Mouse (Mus musculus): Measurements from ENCODE around the gene Serp2. TPM values are rescaled to one million over a fixed set of nuclear protein-coding genes. Genes with fewer than 3 reads are reported as not detected.
"Not testable (repeated sequence)": the region's sequence is repeated elsewhere in the genome, so short reads cannot be mapped to it uniquely, and the experiment has no call there.

The Serp2 gene
- polyA plus RNA-seq, 1 experiment from 2014 or later, result 14.6 TPM

DNA sequence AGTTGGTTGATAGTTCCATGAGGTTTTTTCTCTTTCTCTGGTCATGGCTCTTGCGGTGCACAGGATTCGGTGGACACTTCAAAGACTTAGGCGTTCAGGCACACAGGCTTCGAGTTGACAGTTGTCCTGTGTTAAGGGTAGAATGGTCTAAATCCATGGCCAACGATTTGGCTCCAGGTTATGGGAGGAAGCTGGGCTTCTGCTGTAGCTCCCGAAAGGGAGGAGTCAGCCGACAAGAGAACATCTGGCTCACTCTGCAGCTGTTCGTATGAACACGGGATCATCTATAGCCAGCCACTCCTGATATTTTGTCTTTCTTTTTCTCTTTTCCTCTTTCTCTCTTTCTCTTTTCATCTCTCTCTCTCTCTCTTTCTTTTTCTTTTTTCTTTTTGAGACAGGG lies 11.9 kb upstream of the Serp2 start:
- H3K9me3 ChIP-seq, result no peaks in the 10 kb centered on the region
- H3K4me1 ChIP-seq, result peaks cover 21% of the 10 kb centered on the region
- no peak overlapping the region for H3K27ac ChIP-seq
- H3K27me3 ChIP-seq, result no peaks in the 10 kb centered on the region
- H3K36me3 ChIP-seq, result no peaks in the 10 kb centered on the region
- H3K4me2 ChIP-seq, result no peak overlapping the region
- no peak overlapping the region for H3K9ac ChIP-seq
- no peak for ATAC-seq (ENCODE audit: insufficient number of reproducible peaks, insufficient read depth, low FRiP score, low TSS enrichment, low read depth)
- WGBS, result 66% methylated on average over 9 of the region's 9 CpGs
- no peak overlapping the region for H3K4me3 ChIP-seq

DNA sequence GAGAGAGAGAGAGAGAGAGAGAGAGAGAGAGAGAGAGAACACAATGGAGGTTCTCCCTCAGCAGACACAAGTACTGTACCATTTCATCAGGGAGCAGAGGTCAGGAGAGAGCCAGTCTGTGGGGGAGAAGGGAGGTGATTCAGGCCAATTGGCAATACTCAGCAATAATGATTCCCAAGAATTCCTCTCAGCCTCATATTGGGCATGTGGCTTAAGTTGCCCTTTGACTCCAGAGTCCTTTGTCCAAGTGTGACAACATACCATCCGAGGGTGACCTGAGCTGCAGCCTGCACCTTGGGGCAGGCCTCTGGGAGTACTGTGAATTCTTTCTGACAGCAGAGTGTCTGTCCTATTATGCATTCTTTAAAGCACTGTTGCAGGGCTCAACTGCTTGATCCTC lies 10.6 kb upstream of the Serp2 start:
- no peak overlapping the region for H3K9ac ChIP-seq
- H3K9me3 ChIP-seq, result no peaks in the 10 kb centered on the region
- H3K27ac ChIP-seq, result no peak overlapping the region
- H3K4me2 ChIP-seq, result no peak overlapping the region
- H3K27me3 ChIP-seq, result no peaks in the 10 kb centered on the region
- ATAC-seq (ENCODE audit: insufficient number of reproducible peaks, insufficient read depth, low FRiP score, low TSS enrichment, low read depth), result no peak
- H3K4me3 ChIP-seq, result no peak overlapping the region
- no peaks in the 10 kb centered on the region for H3K36me3 ChIP-seq
- WGBS, result 26% methylated on average over 1 of the region's 1 CpGs
- H3K4me1 ChIP-seq, result peaks cover 21% of the 10 kb centered on the region

GRCm38 (mm10) chr14:76566711-76567110 lies 10.0 kb upstream of the Serp2 start:
- Histone ChIP-seq H3K27me3 (no peaks in the 10 kb centered on the region), H3K4me1 (peaks cover 21% of the 10 kb centered on the region), H3K4me3 (no peak overlapping the region), H3K36me3 (no peaks in the 10 kb centered on the region), H3K9ac (no peak overlapping the region), H3K4me2 (no peak overlapping the region), H3K27ac (no peak overlapping the region), H3K9me3 (no peaks in the 10 kb centered on the region)
- ATAC-seq (ENCODE audit: insufficient number of reproducible peaks, insufficient read depth, low FRiP score, low TSS enrichment, low read depth), result no peak
- 67% methylated on average over 8 of the region's 8 CpGs for WGBS

DNA sequence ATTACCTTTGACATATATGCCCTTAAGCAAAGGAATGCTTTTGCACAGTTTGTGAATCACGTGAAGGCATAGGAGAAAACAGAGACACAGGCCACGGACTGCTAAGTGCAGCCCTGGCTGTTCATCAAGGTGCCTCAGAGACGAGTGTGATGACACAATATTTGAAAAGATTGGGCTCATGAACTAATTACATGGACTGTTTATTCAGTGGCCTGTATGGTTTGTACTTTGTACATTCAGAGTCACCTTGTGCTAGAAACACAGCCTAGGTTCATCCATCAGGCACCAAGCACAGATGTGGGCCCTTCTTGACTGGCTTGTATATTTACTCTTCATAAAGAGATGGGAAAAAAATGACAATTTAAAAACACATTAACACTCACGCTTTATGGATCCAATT lies 9.5 kb upstream of the Serp2 start:
- Histone ChIP-seq H3K4me2 (no peak overlapping the region), H3K9ac (no peak overlapping the region), H3K27me3 (no peaks in the 10 kb centered on the region), H3K9me3 (no peaks in the 10 kb centered on the region), H3K4me3 (no peak overlapping the region), H3K36me3 (no peaks in the 10 kb centered on the region), H3K4me1 (peaks cover 21% of the 10 kb centered on the region), H3K27ac (no peak overlapping the region)
- no peak for ATAC-seq (ENCODE audit: insufficient number of reproducible peaks, insufficient read depth, low FRiP score, low TSS enrichment, low read depth)
- WGBS, result 73% methylated on average over 4 of the region's 4 CpGs

- no peak for ATAC-seq (ENCODE audit: insufficient number of reproducible peaks, insufficient read depth, low FRiP score, low TSS enrichment, low read depth)
- Histone ChIP-seq H3K4me3 (no peak overlapping the region), H3K27me3 (no peaks in the 10 kb centered on the region), H3K9ac (no peak overlapping the region), H3K9me3 (no peaks in the 10 kb centered on the region), H3K4me1 (peaks cover 35% of the 10 kb centered on the region), H3K27ac (no peak overlapping the region), H3K36me3 (no peaks in the 10 kb centered on the region), H3K4me2 (no peak overlapping the region)
- WGBS, result 87% methylated on average over 2 of the region's 2 CpGs
These were observed 2.5 kb upstream of the Serp2 start for GRCm38 (mm10) chr14:76559208-76559607.

DNA sequence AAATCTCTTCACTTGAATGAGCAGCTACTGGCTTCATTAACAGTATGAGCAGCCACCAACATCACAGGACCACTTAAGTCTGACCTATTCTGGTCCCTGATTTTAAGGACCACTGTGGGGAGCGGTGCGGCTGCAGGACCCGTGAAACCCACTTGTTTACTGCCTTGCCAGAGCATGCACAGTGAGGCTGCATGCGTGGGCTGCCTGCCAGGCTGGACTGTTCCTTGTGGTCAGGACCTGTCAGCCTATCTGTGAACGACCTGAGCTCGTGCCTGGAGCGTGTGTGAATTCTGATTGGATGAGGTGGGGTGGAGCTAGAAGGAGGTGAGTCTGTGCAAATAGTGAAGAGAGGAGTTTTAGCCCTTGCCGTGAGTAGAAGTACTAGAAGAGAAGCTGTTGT lies 1.5 kb upstream of the Serp2 start:
- not testable (repeated sequence) for H3K4me3 ChIP-seq; H3K27me3 ChIP-seq; H3K4me2 ChIP-seq; ATAC-seq (ENCODE audit: insufficient number of reproducible peaks, insufficient read depth, low FRiP score, low TSS enrichment, low read depth); H3K9ac ChIP-seq; H3K27ac ChIP-seq; H3K36me3 ChIP-seq; H3K9me3 ChIP-seq
- WGBS, result 49% methylated on average over 8 of the region's 8 CpGs
- H3K4me1 ChIP-seq, result peaks cover 44% of the 10 kb centered on the region

DNA sequence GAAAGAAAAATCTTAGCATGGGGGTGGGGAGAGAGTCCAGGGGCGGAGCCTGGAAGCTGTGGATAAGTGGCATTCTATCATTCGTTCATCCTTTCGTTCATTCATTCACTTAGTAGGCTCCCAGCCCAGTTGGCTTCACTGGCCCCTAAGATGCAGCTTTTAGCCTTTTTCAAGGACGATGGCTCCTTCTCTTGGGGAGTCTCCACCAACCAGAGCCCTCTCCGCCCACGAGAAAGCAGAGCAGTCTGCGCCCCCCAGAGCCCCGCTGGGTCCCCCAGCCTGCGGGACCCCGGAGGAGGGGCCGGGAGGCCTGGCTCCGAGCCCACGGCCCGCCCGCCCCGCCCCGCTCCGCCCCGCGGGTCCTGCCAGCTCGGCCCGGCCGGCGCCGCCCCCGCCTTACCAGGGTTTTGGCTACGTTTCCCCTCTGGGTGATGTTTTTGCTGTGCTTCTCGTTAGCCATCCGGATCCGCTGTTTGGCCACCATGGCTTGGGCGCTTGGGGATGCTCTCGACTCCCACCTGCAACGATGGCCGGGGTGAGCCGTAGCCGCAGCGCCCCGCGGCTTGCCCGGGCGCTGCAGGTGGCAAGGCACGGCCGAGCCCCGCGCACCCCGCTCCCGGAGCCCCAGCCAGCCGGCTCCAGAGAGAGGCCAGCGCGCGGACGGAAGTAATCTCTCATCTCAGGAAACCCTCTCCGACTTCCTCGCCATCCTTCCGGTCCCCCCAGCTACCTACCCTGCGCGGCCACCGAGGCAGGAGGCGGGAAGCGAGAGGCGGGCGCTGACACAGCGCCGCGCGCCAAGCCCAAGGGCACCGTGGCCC lies 448 bp downstream of the Serp2 start:
- H3K27me3 ChIP-seq, result no peaks in the 10 kb centered on the region
- H3K4me3 ChIP-seq, result peak overlapping the region; percentile 61
- H3K36me3 ChIP-seq, result no peaks in the 10 kb centered on the region
- H3K4me2 ChIP-seq, result peak overlapping the region; percentile 91
- WGBS, result 1% methylated on average over 67 of the region's 67 CpGs
- no peaks in the 10 kb centered on the region for H3K9me3 ChIP-seq
- peak overlapping the region; percentile 92 for H3K27ac ChIP-seq
- peak; percentile 84 for ATAC-seq (ENCODE audit: insufficient number of reproducible peaks, insufficient read depth, low FRiP score, low TSS enrichment, low read depth)
- H3K9ac ChIP-seq, result peak overlapping the region; percentile 80
- H3K4me1 ChIP-seq, result peaks cover 44% of the 10 kb centered on the region

DNA sequence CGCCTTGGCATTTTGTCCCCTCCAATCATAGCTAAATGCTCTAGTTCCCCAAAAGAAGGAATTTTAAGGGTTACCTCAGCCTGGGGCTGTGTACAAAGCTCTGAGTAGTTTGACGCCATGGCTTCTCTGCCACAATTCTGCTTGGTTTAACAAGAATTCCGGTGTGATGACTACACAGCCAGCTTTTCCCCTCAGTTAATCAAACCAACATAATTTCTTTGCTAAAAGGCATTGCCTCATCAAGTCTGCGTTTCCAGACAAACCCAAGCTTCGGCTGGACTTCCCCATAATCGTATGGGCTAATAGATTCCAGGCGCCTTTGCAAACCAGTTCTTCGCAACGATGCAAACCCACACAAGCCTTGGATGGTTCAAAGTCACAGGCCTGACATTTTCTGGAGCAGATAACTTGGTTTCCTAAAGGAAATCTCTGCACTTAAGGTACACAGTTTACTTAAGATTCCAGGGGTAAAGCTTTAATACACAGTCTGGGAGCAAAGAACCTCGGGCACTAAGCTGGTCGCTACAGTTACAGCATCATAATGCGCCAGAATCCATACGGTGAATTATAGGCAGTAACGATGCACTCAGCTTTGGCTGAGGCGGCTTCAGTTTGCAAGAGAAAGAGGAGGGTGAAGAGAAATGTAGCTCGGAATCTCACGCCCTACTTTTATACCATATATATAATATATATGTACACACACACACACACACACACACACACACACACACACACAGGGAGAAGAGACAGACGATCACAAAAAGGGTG lies 1.2 kb downstream of the Serp2 start:
- H3K9ac ChIP-seq, result peak overlapping the region; percentile 80
- H3K27ac ChIP-seq, result peak overlapping the region; percentile 92
- H3K9me3 ChIP-seq, result no peaks in the 10 kb centered on the region
- H3K4me3 ChIP-seq, result peak overlapping the region; percentile 61
- no peaks in the 10 kb centered on the region for H3K27me3 ChIP-seq
- peaks cover 42% of the 10 kb centered on the region for H3K4me1 ChIP-seq
- WGBS, result 26% methylated on average over 18 of the region's 18 CpGs
- peak overlapping the region; percentile 91 for H3K4me2 ChIP-seq
- H3K36me3 ChIP-seq, result no peaks in the 10 kb centered on the region
- no peak for ATAC-seq (ENCODE audit: insufficient number of reproducible peaks, insufficient read depth, low FRiP score, low TSS enrichment, low read depth)

- Histone ChIP-seq H3K36me3 (no peaks in the 10 kb centered on the region), H3K27me3 (no peaks in the 10 kb centered on the region), H3K9me3 (no peaks in the 10 kb centered on the region), H3K27ac (no peak overlapping the region), H3K4me3 (no peak overlapping the region), H3K9ac (no peak overlapping the region), H3K4me1 (no peaks in the 10 kb centered on the region), H3K4me2 (no peak overlapping the region)
- WGBS, result 78% methylated on average over 6 of the region's 6 CpGs
- no peak for ATAC-seq (ENCODE audit: insufficient number of reproducible peaks, insufficient read depth, low FRiP score, low TSS enrichment, low read depth)
These were observed 12.6 kb downstream of the Serp2 start for GRCm38 (mm10) chr14:76544136-76544535.

GRCm38 (mm10) chr14:76541341-76541740 lies 15.3 kb downstream of the Serp2 start:
- 0 out of 2 replicates have a peak, but pooled peaks cover 3% of the 10 kb centered on the region for H3K4me1 ChIP-seq
- H3K36me3 ChIP-seq, result no peaks in the 10 kb centered on the region
- no peaks in the 10 kb centered on the region for H3K27me3 ChIP-seq
- H3K9ac ChIP-seq, result no peak overlapping the region
- WGBS, result 78% methylated on average over 2 of the region's 2 CpGs
- no peaks in the 10 kb centered on the region for H3K9me3 ChIP-seq
- H3K4me2 ChIP-seq, result no peak overlapping the region
- no peak for ATAC-seq (ENCODE audit: insufficient number of reproducible peaks, insufficient read depth, low FRiP score, low TSS enrichment, low read depth)
- H3K27ac ChIP-seq, result no peak overlapping the region
- no peak overlapping the region for H3K4me3 ChIP-seq

GRCm38 (mm10) chr14:76540005-76540670 lies 16.6 kb downstream of the Serp2 start:
- 93% methylated on average over 5 of the region's 5 CpGs for WGBS
- Histone ChIP-seq H3K4me3 (no peak overlapping the region), H3K4me1 (0 out of 2 replicates have a peak, but pooled peaks cover 3% of the 10 kb centered on the region), H3K27ac (no peak overlapping the region), H3K9ac (no peak overlapping the region), H3K27me3 (no peaks in the 10 kb centered on the region), H3K9me3 (no peaks in the 10 kb centered on the region), H3K4me2 (no peak overlapping the region), H3K36me3 (no peaks in the 10 kb centered on the region)
- ATAC-seq (ENCODE audit: insufficient number of reproducible peaks, insufficient read depth, low FRiP score, low TSS enrichment, low read depth), result no peak
